ENCODE assay signal across 30 mouse cellular contexts in the genomic region with DNA sequence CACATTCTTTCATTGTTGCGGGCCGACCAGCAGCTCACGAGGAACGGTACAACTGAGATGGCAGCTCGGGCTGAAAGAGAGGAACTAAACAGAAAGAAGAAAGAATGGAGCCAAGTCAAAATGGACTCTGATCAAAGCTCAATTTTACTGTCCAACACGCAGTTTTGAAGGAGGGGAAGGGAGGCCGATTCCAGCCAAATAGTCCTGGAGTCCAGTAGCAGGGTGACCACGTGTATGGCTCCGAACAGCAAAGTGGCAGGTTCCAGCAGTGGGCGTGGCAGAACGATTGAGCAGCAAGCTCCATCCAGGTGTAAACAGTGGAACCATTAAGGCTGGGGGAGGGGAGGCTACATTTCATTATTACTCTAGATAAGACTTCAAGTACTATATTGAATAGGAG. TPM values are rescaled to one million over a fixed set of nuclear protein-coding genes. Genes with fewer than 3 reads are reported as not detected.
DNase-seq lines count a peak whose midpoint lies in the region; ATAC-seq and TF ChIP-seq lines count a peak whose summit lies in the region.
"Not testable (repeated sequence)": the region's sequence is repeated elsewhere in the genome, so short reads cannot be mapped to it uniquely, and the experiment has no call there.
"Had no signal": no experiment of that assay in that cellular context is flagged by ENCODE, and none has a peak within 500 bp of the region (broad histone marks: within the 10 kb centered on the region; RNA-seq: fewer than 3 reads in every experiment).

No protein-coding gene starts in this region.

- H3K4me2 ChIP-seq in liver, embryonic 13.5 days, result peak overlapping the region; percentile 45
- peak overlapping the region; percentile 42 for H3K4me2 ChIP-seq in liver, embryonic 16.5 days (ENCODE audit: low read depth, low read length)

- not testable (repeated sequence) for DNase-seq in G1E (ENCODE audit: low spot score)
- peak; percentile 4 for DNase-seq in liver, adult 2 months (ENCODE audit: extremely low read depth, low read depth, low spot score)
- peak; percentile 39 for DNase-seq in liver, embryonic 13.5 days
- peak; percentile 26 to 51 for DNase-seq in spleen, postnatal 10 days (ENCODE audit: low spot score in 2 of 2)

- H3K27me3 ChIP-seq in G1E (ENCODE audit: insufficient read depth, low read length); erythroblast, embryonic 14.5 days (ENCODE audit: control insufficient read depth); liver, adult 2 months (ENCODE audit: control insufficient read depth, insufficient read depth, low read length); liver, embryonic 13.5 days; liver, embryonic 16.5 days (ENCODE audit: control insufficient read depth, insufficient read depth, low read depth, low read length): not testable (repeated sequence)

- not testable (repeated sequence) for H3K36me3 ChIP-seq in G1E (replicated peaks); erythroblast, embryonic 14.5 days (ENCODE audit: control insufficient read depth); liver, adult 2 months (ENCODE audit: control insufficient read depth, insufficient read depth, low read length); liver, embryonic 13.5 days; liver, embryonic 16.5 days (ENCODE audit: control insufficient read depth, insufficient read depth)

- H3K9me3 ChIP-seq in G1E (replicated peaks); erythroblast, embryonic 14.5 days (ENCODE audit: control insufficient read depth, low read length); liver, embryonic 13.5 days (replicated peaks); liver, embryonic 16.5 days (replicated peaks; ENCODE audit: control insufficient read depth, low read length): not testable (repeated sequence)

- not testable (repeated sequence) for ATAC-seq in G1E (ENCODE audit: extremely low read depth, insufficient number of reproducible peaks, low FRiP score, poor library complexity, severe bottlenecking)
- ATAC-seq in liver, embryonic 13.5 days (ENCODE audit: low read depth), result peak; percentile 7; the same call in 1 of the 2 replicates
- ATAC-seq in liver, embryonic 16.5 days (ENCODE audit: low read depth), result peak; percentile 38

- peaks cover 53% of the 10 kb centered on the region for H3K4me1 ChIP-seq in G1E (ENCODE audit: insufficient read depth, low read depth, low read length)
- H3K4me1 ChIP-seq in erythroblast, embryonic 14.5 days (ENCODE audit: control insufficient read depth), result peaks cover 74% of the 10 kb centered on the region
- not testable (repeated sequence) for H3K4me1 ChIP-seq in liver, adult 2 months (ENCODE audit: control insufficient read depth, insufficient read depth, low read length)
- peaks cover 51% of the 10 kb centered on the region for H3K4me1 ChIP-seq in liver, embryonic 13.5 days (replicated peaks)
- H3K4me1 ChIP-seq in liver, embryonic 16.5 days (ENCODE audit: control insufficient read depth, low read depth, low read length), result peaks cover 19% of the 10 kb centered on the region

- not testable (repeated sequence) for H3K9ac ChIP-seq in liver, adult 2 months (ENCODE audit: low read depth, low read length); liver, embryonic 13.5 days
- H3K9ac ChIP-seq in liver, embryonic 16.5 days (ENCODE audit: low read depth, low read length), result peak overlapping the region; percentile 30; the same call in 1 of the 2 replicates

- not testable (repeated sequence) for H3K27ac ChIP-seq in liver, adult 2 months (replicated peaks; ENCODE audit: insufficient read depth, low read depth, low read length)
- H3K27ac ChIP-seq in liver, embryonic 13.5 days, result peak overlapping the region; percentile 91
- peak overlapping the region; percentile 90 for H3K27ac ChIP-seq in liver, embryonic 16.5 days (ENCODE audit: low read length)

- TF ChIP-seq POLR2A in liver, adult 2 months (IDR thresholded peaks at IDR 0.05; ENCODE audit: extremely low read depth, insufficient read depth, low read length), result not testable (repeated sequence)

- peak overlapping the region; percentile 52; the same call in 1 of the 2 replicates for H3K4me3 ChIP-seq in G1E (ENCODE audit: low read depth, low read length)
- peak overlapping the region; percentile 36 for H3K4me3 ChIP-seq in erythroblast, embryonic 14.5 days (replicated peaks)
- not testable (repeated sequence) for H3K4me3 ChIP-seq in liver, adult 2 months (ENCODE audit: insufficient read depth, low read depth, low read length); liver, embryonic 13.5 days (replicated peaks); liver, embryonic 16.5 days (ENCODE audit: low read depth, low read length)

- not testable (repeated sequence) for H3K79me2 ChIP-seq in liver, adult 2 months (ENCODE audit: control insufficient read depth, insufficient read depth, low read length)

- not testable (repeated sequence) for TF ChIP-seq CTCF in G1E (IDR thresholded peaks at IDR 0.05; ENCODE audit: low read depth, low read length); liver, adult 2 months (IDR thresholded peaks at IDR 0.05; ENCODE audit: low read depth, low read length)

- WGBS in liver, adult 2 months, result 88% methylated on average over 11 of the region's 11 CpGs
- WGBS in liver, embryonic 13.5 days (ENCODE audit: insufficient replicate concordance), result 35% methylated on average over 11 of the region's 11 CpGs
- 43% methylated on average over 11 of the region's 11 CpGs for WGBS in liver, embryonic 16.5 days (ENCODE audit: insufficient replicate concordance)

RNA-seq across cellular contexts. Expression of a gene that starts 3.8 kb away (rescaled TPM):
- total RNA-seq in G1E (2014; fragmentation: Nextera tagmentation) (20.8 and 24.5 TPM in 2 replicates), G1E (2017) (13.6 and 14.9 TPM in 2 replicates)
- 0.20 and 0.29 TPM in 2 replicates for polyA plus RNA-seq in G1E (2012)
- polyA plus RNA-seq in erythroblast, embryonic 14.5 days (2012), result not detected in 2 replicates
- total RNA-seq in liver, adult 2 months (2014; rRNA removed), result 0.09 TPM in 1 of 2 replicates, not detected in the other
- polyA plus RNA-seq in liver, adult 2 months (2012; rRNA removed), result not detected in 2 replicates
- polyA plus RNA-seq in liver, embryonic 13.5 days (2015; fragmentation: Nextera tagmentation; extraction: Ambion mirVana), result 0.83 and 0.84 TPM in 2 replicates
- 1.4 and 1.6 TPM in 2 replicates for polyA plus RNA-seq in liver, embryonic 16.5 days (2015; fragmentation: Nextera tagmentation; extraction: Ambion mirVana)
- total RNA-seq: adrenal gland, adult 2 months; ES-E14; gastrocnemius, adult 18-20 months; gastrocnemius, postnatal 36 days; heart, postnatal 4 days; hindbrain, postnatal 0 days had no signal
- polyA plus RNA-seq: adrenal gland, adult 2 months; brain, embryonic 14.5 days; cortical plate, adult 2 months; embryonic facial prominence, embryonic 10.5 days; embryonic facial prominence, embryonic 13.5 days; forebrain, embryonic 10.5 days; forebrain, embryonic 13.5 days; forebrain, embryonic 16.5 days; hindbrain, embryonic 11.5 days; hindbrain, embryonic 14.5 days; hindbrain, postnatal 0 days had no signal

RNA-seq across cellular contexts. Expression of a gene that starts 14.6 kb away (rescaled TPM):
- total RNA-seq in G1E (2014; fragmentation: Nextera tagmentation) (not detected in 2 replicates), G1E (2017) (not detected in 2 replicates)
- polyA plus RNA-seq in G1E (2012), result not detected in 2 replicates
- polyA plus RNA-seq in erythroblast, embryonic 14.5 days (2012), result not detected in 2 replicates
- total RNA-seq in liver, adult 2 months (2014; rRNA removed), result not detected in 2 replicates
- polyA plus RNA-seq in liver, adult 2 months (2012; rRNA removed), result not detected in 2 replicates
- not detected in 2 replicates for polyA plus RNA-seq in liver, embryonic 13.5 days (2015; fragmentation: Nextera tagmentation; extraction: Ambion mirVana)
- not detected in 2 replicates for polyA plus RNA-seq in liver, embryonic 16.5 days (2015; fragmentation: Nextera tagmentation; extraction: Ambion mirVana)
- total RNA-seq: adrenal gland, adult 2 months; adrenal gland, postnatal 14 days; adrenal gland, postnatal 4 days; ES-E14; gastrocnemius, adult 18-20 months; gastrocnemius, postnatal 10 days; gastrocnemius, postnatal 36 days; granulocyte monocyte progenitor cell, adult 5-6 weeks; heart, adult 2 months; heart, postnatal 14 days; heart, postnatal 4 days; hindbrain, postnatal 0 days had no signal
- polyA plus RNA-seq: adrenal gland, adult 2 months; brain, embryonic 14.5 days; cortical plate, adult 2 months; embryonic facial prominence, embryonic 10.5 days; embryonic facial prominence, embryonic 13.5 days; forebrain, embryonic 10.5 days; forebrain, embryonic 13.5 days; forebrain, embryonic 16.5 days; heart, adult 2 months; heart, embryonic 10.5 days; heart, embryonic 13.5 days; heart, embryonic 16.5 days; hindbrain, embryonic 11.5 days; hindbrain, embryonic 14.5 days; hindbrain, postnatal 0 days had no signal

RNA-seq across cellular contexts. Expression of a gene that starts 31.6 kb away (rescaled TPM):
- total RNA-seq in G1E (2014; fragmentation: Nextera tagmentation), result 18.9 and 28.7 TPM in 2 replicates
- total RNA-seq in G1E (2017), result 12.6 and 14.1 TPM in 2 replicates
- polyA plus RNA-seq in G1E (2012), result 0.44 and 0.91 TPM in 2 replicates
- polyA plus RNA-seq in erythroblast, embryonic 14.5 days (2012), result not detected in 2 replicates
- 0.09 and 0.13 TPM in 2 replicates for total RNA-seq in liver, adult 2 months (2014; rRNA removed)
- polyA plus RNA-seq in liver, adult 2 months (2012; rRNA removed), result 0.07 TPM in 1 of 2 replicates, not detected in the other
- polyA plus RNA-seq in liver, embryonic 13.5 days (2015; fragmentation: Nextera tagmentation; extraction: Ambion mirVana), result 0.85 and 1.1 TPM in 2 replicates
- polyA plus RNA-seq in liver, embryonic 16.5 days (2015; fragmentation: Nextera tagmentation; extraction: Ambion mirVana), result 0.62 and 0.68 TPM in 2 replicates
- total RNA-seq: ES-E14; gastrocnemius, adult 18-20 months; gastrocnemius, postnatal 36 days; hindbrain, postnatal 0 days had no signal
- polyA plus RNA-seq: cortical plate, adult 2 months; embryonic facial prominence, embryonic 10.5 days; embryonic facial prominence, embryonic 13.5 days; forebrain, embryonic 10.5 days; forebrain, embryonic 13.5 days; forebrain, embryonic 16.5 days; heart, embryonic 10.5 days; heart, embryonic 13.5 days; hindbrain, embryonic 11.5 days; hindbrain, postnatal 0 days had no signal
